Mouse (Mus musculus): ENCODE measurements around the gene A2ml1. TPM values are rescaled to one million over a fixed set of nuclear protein-coding genes. Genes with fewer than 3 reads are reported as not detected.

The A2ml1 gene
- polyA plus RNA-seq (2014; fragmentation: Illumina TruSeq; extraction: RNeasy Lipid Tissue Mini Kit (QIAGEN cat#74804); ENCODE audit: insufficient read depth, low read depth, low replicate concordance), result 21.6 TPM

DNA sequence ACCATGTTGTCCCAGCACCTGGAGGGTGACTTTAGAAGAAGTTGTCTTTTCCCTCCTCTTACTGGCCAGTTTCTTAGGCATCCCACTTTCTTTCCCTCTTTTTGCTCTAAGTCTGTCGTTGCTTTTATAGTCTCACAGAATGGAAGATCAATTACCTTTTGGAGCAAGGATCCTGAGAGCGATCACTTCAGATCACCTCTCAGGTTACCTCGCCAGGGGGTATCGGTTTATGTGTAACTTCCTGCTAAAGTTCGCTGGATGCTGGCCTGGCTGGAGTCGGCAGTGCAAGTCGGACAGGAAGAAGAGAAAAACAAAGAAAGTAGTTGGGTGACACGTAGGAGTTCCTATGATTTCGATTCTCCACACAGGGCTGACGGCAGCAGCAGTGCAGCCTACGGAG, at the start of gene A2ml1:
A2ml1 (minus strand) TSS at position 101 of the 400 bp plus-strand sequence.

DNA sequence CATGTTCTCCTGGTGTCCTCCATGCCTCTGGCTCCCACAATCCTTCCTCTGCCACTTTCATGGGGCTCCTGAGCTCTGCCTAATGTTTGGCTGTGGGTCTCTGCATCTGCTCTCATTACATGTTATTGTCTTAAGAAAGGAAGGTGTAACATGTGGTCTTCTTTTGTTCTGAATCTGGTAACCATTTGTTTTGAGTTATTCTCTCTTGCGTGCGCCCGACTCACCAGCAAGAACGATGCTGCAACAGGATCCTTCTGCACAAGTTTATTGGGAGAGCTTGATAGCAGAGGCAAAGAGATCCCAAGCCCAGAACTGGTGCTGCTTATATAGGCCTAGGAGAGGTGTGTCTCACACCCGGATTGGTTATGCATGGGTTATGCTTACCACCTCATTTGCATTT, 42.0 kb upstream of the A2ml1 start, which contains the start of gene Klrb1a:
Klrb1a (minus strand) TSS at position 101 of the 400 bp plus-strand sequence.

DNA sequence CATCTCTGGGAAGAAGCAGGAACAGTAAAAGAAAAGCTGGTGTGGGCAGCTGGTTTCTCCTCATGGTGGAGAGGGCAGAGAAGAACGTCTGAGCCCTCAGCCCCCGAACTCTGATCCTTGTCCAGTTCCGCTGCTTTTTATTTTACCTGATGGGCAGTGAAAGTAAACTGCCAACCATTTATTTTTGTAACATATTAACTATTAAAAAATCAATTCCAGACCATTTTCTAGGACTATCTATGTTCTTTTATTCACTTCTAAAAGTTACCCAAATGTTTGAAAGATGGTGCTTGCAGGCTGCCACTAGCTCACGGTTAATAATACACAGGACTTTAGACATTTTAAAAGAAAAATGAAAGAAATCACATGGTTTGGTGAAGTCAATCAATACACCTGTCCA, 54.8 kb downstream of the A2ml1 start, which contains the start of gene Pzp:
Pzp (minus strand) TSS at position 120 of the 400 bp plus-strand sequence.

Other genes starting within 250 kb of the A2ml1 start
- gene Tulp3, start 225.8 kb downstream of the A2ml1 start, polyA plus RNA-seq (2014; fragmentation: Illumina TruSeq; extraction: RNeasy Lipid Tissue Mini Kit (QIAGEN cat#74804); ENCODE audit: insufficient read depth, low read depth, low replicate concordance), result 10.2 TPM
- gene Rhno1, start 218.7 kb downstream of the A2ml1 start, polyA plus RNA-seq (2014; fragmentation: Illumina TruSeq; extraction: RNeasy Lipid Tissue Mini Kit (QIAGEN cat#74804); ENCODE audit: insufficient read depth, low read depth, low replicate concordance), result 17.4 TPM
- gene Foxm1, start 218.6 kb downstream of the A2ml1 start, polyA plus RNA-seq (2014; fragmentation: Illumina TruSeq; extraction: RNeasy Lipid Tissue Mini Kit (QIAGEN cat#74804); ENCODE audit: insufficient read depth, low read depth, low replicate concordance), result 0.58 TPM
- gene Tex52, start 206.2 kb downstream of the A2ml1 start, polyA plus RNA-seq (2014; fragmentation: Illumina TruSeq; extraction: RNeasy Lipid Tissue Mini Kit (QIAGEN cat#74804); ENCODE audit: insufficient read depth, low read depth, low replicate concordance), result not detected
- gene Gm44596, start 206.1 kb downstream of the A2ml1 start, polyA plus RNA-seq (2014; fragmentation: Illumina TruSeq; extraction: RNeasy Lipid Tissue Mini Kit (QIAGEN cat#74804); ENCODE audit: insufficient read depth, low read depth, low replicate concordance), result not detected
- 0.32 TPM for gene Nrip2, start 182.3 kb downstream of the A2ml1 start, polyA plus RNA-seq (2014; fragmentation: Illumina TruSeq; extraction: RNeasy Lipid Tissue Mini Kit (QIAGEN cat#74804); ENCODE audit: insufficient read depth, low read depth, low replicate concordance)
- gene Itfg2, start 156.7 kb downstream of the A2ml1 start, polyA plus RNA-seq (2014; fragmentation: Illumina TruSeq; extraction: RNeasy Lipid Tissue Mini Kit (QIAGEN cat#74804); ENCODE audit: insufficient read depth, low read depth, low replicate concordance), result 14.1 TPM
- gene Fkbp4, start 142.9 kb downstream of the A2ml1 start, polyA plus RNA-seq (2014; fragmentation: Illumina TruSeq; extraction: RNeasy Lipid Tissue Mini Kit (QIAGEN cat#74804); ENCODE audit: insufficient read depth, low read depth, low replicate concordance), result 133 TPM
- 1.5 TPM for gene Pzp, start 54.9 kb downstream of the A2ml1 start, polyA plus RNA-seq (2014; fragmentation: Illumina TruSeq; extraction: RNeasy Lipid Tissue Mini Kit (QIAGEN cat#74804); ENCODE audit: insufficient read depth, low read depth, low replicate concordance)
- 1.3 TPM for gene Klrb1a, start 41.9 kb upstream of the A2ml1 start, polyA plus RNA-seq (2014; fragmentation: Illumina TruSeq; extraction: RNeasy Lipid Tissue Mini Kit (QIAGEN cat#74804); ENCODE audit: insufficient read depth, low read depth, low replicate concordance)
- not detected for gene Clec2h, start 80.8 kb upstream of the A2ml1 start, polyA plus RNA-seq (2014; fragmentation: Illumina TruSeq; extraction: RNeasy Lipid Tissue Mini Kit (QIAGEN cat#74804); ENCODE audit: insufficient read depth, low read depth, low replicate concordance)
- not detected for gene Klrb1, start 141.5 kb upstream of the A2ml1 start, polyA plus RNA-seq (2014; fragmentation: Illumina TruSeq; extraction: RNeasy Lipid Tissue Mini Kit (QIAGEN cat#74804); ENCODE audit: insufficient read depth, low read depth, low replicate concordance)
- 7.1 TPM for gene Klrb1c, start 207.6 kb upstream of the A2ml1 start, polyA plus RNA-seq (2014; fragmentation: Illumina TruSeq; extraction: RNeasy Lipid Tissue Mini Kit (QIAGEN cat#74804); ENCODE audit: insufficient read depth, low read depth, low replicate concordance)
- not detected for gene Gm44511, start 244.7 kb upstream of the A2ml1 start, polyA plus RNA-seq (2014; fragmentation: Illumina TruSeq; extraction: RNeasy Lipid Tissue Mini Kit (QIAGEN cat#74804); ENCODE audit: insufficient read depth, low read depth, low replicate concordance)
- gene Klrb1b, start 244.7 kb upstream of the A2ml1 start, polyA plus RNA-seq (2014; fragmentation: Illumina TruSeq; extraction: RNeasy Lipid Tissue Mini Kit (QIAGEN cat#74804); ENCODE audit: insufficient read depth, low read depth, low replicate concordance), result 5.0 TPM

Data from lung, adult 10 weeks (tissue).